Mouse (Mus musculus): ENCODE measurements around the gene Fto.

Fto gene

GRCm38 (mm10) chr8:91561241-91561640 is 247.9 kb downstream of the Fto start:
- DNase-seq (ENCODE audit: low read depth, low spot score) = no peak

GRCm38 (mm10) chr8:91562600-91562999 is 249.3 kb downstream of the Fto start:
- no peak for DNase-seq (ENCODE audit: low read depth, low spot score)

- no peak for DNase-seq (ENCODE audit: low read depth, low spot score)
Measured at GRCm38 (mm10) chr8:91563326-91563725, 250.0 kb downstream of the Fto start.

- DNase-seq (ENCODE audit: low read depth, low spot score) = no peak
Measured at GRCm38 (mm10) chr8:91565869-91566502, 252.7 kb downstream of the Fto start.

- DNase-seq (ENCODE audit: low read depth, low spot score) = no peak
Measured at GRCm38 (mm10) chr8:91566503-91566869, 253.2 kb downstream of the Fto start.

GRCm38 (mm10) chr8:91569874-91570273 is 256.5 kb downstream of the Fto start:
- DNase-seq (ENCODE audit: low read depth, low spot score) = no peak

- DNase-seq (ENCODE audit: low read depth, low spot score) = no peak
Measured at GRCm38 (mm10) chr8:91570809-91571208, 257.5 kb downstream of the Fto start.

GRCm38 (mm10) chr8:91571978-91572377 is 258.7 kb downstream of the Fto start:
- DNase-seq (ENCODE audit: low read depth, low spot score) = no peak

- no peak for DNase-seq (ENCODE audit: low read depth, low spot score)
Measured at GRCm38 (mm10) chr8:91572630-91573029, 259.3 kb downstream of the Fto start.

GRCm38 (mm10) chr8:91575576-91575975 is 262.3 kb downstream of the Fto start:
- DNase-seq (ENCODE audit: low read depth, low spot score) = no peak

- DNase-seq (ENCODE audit: low read depth, low spot score) = no peak
Measured at GRCm38 (mm10) chr8:91576086-91576917, 263.0 kb downstream of the Fto start.

GRCm38 (mm10) chr8:91576918-91577241 is 263.6 kb downstream of the Fto start:
- DNase-seq (ENCODE audit: low read depth, low spot score) = no peak

GRCm38 (mm10) chr8:91577605-91578004 is 264.3 kb downstream of the Fto start:
- DNase-seq (ENCODE audit: low read depth, low spot score) = no peak

- no peak for DNase-seq (ENCODE audit: low read depth, low spot score)
Measured at GRCm38 (mm10) chr8:91584620-91585415, 271.5 kb downstream of the Fto start.

GRCm38 (mm10) chr8:91592436-91593105 is 279.2 kb downstream of the Fto start:
- no peak for DNase-seq (ENCODE audit: low read depth, low spot score)

- DNase-seq (ENCODE audit: low read depth, low spot score) = no peak
Measured at GRCm38 (mm10) chr8:91593202-91593781, 280.0 kb downstream of the Fto start.

GRCm38 (mm10) chr8:91599349-91599837 is 286.1 kb downstream of the Fto start:
- DNase-seq (ENCODE audit: low read depth, low spot score) = peak; percentile 23

GRCm38 (mm10) chr8:91603751-91604150 is 290.4 kb downstream of the Fto start:
- DNase-seq (ENCODE audit: low read depth, low spot score) = no peak

- DNase-seq (ENCODE audit: low read depth, low spot score) = no peak
Measured at GRCm38 (mm10) chr8:91605901-91606300, 292.6 kb downstream of the Fto start.

- DNase-seq (ENCODE audit: low read depth, low spot score) = no peak
Measured at GRCm38 (mm10) chr8:91607091-91607490, 293.8 kb downstream of the Fto start.

- no peak for DNase-seq (ENCODE audit: low read depth, low spot score)
Measured at GRCm38 (mm10) chr8:91611191-91611590, 297.9 kb downstream of the Fto start.

Measured in ES-CJ7 (cell line).